In the genomic region with DNA sequence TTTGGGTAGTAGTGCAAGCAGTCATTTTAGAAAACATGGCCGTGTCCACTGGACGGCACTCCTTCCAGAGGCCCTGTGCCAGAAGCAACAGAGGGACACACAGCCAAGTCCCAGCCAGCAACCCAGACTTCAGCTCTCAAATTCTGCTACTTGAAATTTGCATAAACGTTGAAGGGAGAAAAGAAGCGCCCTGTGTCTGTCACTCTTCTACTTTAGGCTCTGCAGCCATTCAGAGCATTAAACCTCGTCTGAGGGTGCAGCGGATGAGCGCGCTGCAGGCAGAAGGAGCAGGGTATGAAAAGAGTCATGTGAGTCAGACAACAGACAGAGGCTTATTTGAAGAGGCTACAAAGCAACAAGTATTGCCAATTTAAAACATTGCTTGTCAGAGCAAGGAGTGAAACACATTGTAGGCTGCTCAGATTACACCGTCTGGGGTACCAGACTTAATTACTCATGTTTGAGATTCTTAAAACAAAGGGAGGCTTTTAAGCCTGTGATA, we compare ENCODE assay signal across 8 mouse cellular contexts. TPM values are rescaled to one million over a fixed set of nuclear protein-coding genes. Genes with fewer than 3 reads are reported as not detected.
A peak's percentile ranks its signal among the peaks of the same experiment; 100 is the strongest.
DNase-seq lines count a peak whose midpoint lies in the region; ATAC-seq and TF ChIP-seq lines count a peak whose summit lies in the region.

No protein-coding gene starts in this region.

- H3K9ac ChIP-seq in forebrain, embryonic 12.5 days: peak overlapping the region; percentile 38; the same call in 1 of the 2 replicates

- peak overlapping the region; percentile 91 for H3K27ac ChIP-seq in forebrain, embryonic 12.5 days

- WGBS in forebrain, embryonic 12.5 days: 6% methylated on average over 9 of the region's 9 CpGs

- H3K4me3 ChIP-seq in forebrain, embryonic 12.5 days (replicated peaks): peak overlapping the region; percentile 8; the same call in 1 of the 2 replicates
- peak overlapping the region; percentile 10 for H3K4me3 ChIP-seq in myocyte

- DNase-seq in cerebellum, adult 18-20 months: peak; percentile 8 to 9
- peak; percentile 87 for DNase-seq in Muller cell, postnatal 12 days (ENCODE audit: inconsistent ontology term)
- DNase-seq in heart, postnatal 14 days: peak; percentile 67 to 73
- DNase-seq in layer of hippocampus, adult 9-11 months: peak; percentile 66
- DNase-seq in testis, postnatal 14 days (ENCODE audit: low spot score): no peak

- no peak for ATAC-seq in cerebellum, adult (ENCODE audit: insufficient number of reproducible peaks, low FRiP score, low TSS enrichment)
- ATAC-seq in forebrain, embryonic 12.5 days (ENCODE audit: low FRiP score): peak; percentile 82

- no peaks in the 10 kb centered on the region for H3K27me3 ChIP-seq in forebrain, embryonic 12.5 days
- H3K27me3 ChIP-seq in myocyte (ENCODE audit: control insufficient read depth, insufficient read depth, insufficient read length): no peaks in the 10 kb centered on the region

- peak overlapping the region; percentile 40 for H3K4me2 ChIP-seq in forebrain, embryonic 12.5 days
- H3K4me2 ChIP-seq in myocyte (ENCODE audit: low read depth): peak overlapping the region; percentile 92

- no peaks in the 10 kb centered on the region for H3K9me3 ChIP-seq in forebrain, embryonic 12.5 days

- no peak overlapping the region for H3ac ChIP-seq in myocyte (ENCODE audit: control insufficient read depth, insufficient read length)

- H3K36me3 ChIP-seq in forebrain, embryonic 12.5 days (replicated peaks): no peaks in the 10 kb centered on the region
- H3K36me3 ChIP-seq in myocyte (ENCODE audit: control insufficient read depth, insufficient read depth): no peaks in the 10 kb centered on the region

- intact Hi-C loops in heart, postnatal 14 days (cut with DNase I): no loop called here

- H3K79me2 ChIP-seq in myocyte (ENCODE audit: control insufficient read depth, insufficient read depth): peaks cover 91% of the 10 kb centered on the region

- no peak for TF ChIP-seq POLR2A in myocyte (IDR thresholded peaks at IDR 0.05; ENCODE audit: insufficient read length, low read depth)

- H3K4me1 ChIP-seq in forebrain, embryonic 12.5 days: peaks cover 72% of the 10 kb centered on the region

TF ChIP-seq in myocyte, 11 proteins besides CTCF, POLR2A, EP300 and RAD21:
- TF ChIP-seq USF1 (IDR thresholded peaks at IDR 0.05; ENCODE audit: low read depth) (peak; percentile 43), MAX (IDR thresholded peaks at IDR 0.05; ENCODE audit: low read depth) (no peak)
TF ChIP-seq in myocyte: peak in this region for 1.

RNA-seq across cellular contexts. Expression of a gene that starts 29.7 kb away (rescaled TPM):
- 27.6 and 29.0 TPM in 2 replicates for polyA plus RNA-seq in forebrain, embryonic 12.5 days (2016; fragmentation: Nextera tagmentation; extraction: Ambion mirVana)
- 10 to 100 TPM; 23.4 to 23.6 TPM for total RNA-seq in heart, postnatal 14 days (2021)
- polyA plus RNA-seq in myocyte (2012; fragmentation: generic; extraction: Trizol): 15.1 TPM
